Mouse (Mus musculus): ENCODE measurements around the gene Gm29564.
"Not testable (repeated sequence)": the region's sequence is repeated elsewhere in the genome, so short reads cannot be mapped to it uniquely, and the experiment has no call there.

Gm29564 gene

GRCm38 (mm10) chrY:78212693-78213092 lies at the start of gene Gm29564:
Gene Gm29564 (plus strand): TSS chrY:78212993.
- DNase-seq = not testable (repeated sequence)
